Mouse (Mus musculus) intestine, embryonic 15.5 days (tissue): ENCODE data around the gene Scube3. TPM values are rescaled to one million over a fixed set of nuclear protein-coding genes. Genes with fewer than 3 reads are reported as not detected.

ENCODE experiments used
- ATAC-seq: fragments of 200-750 bp; cut with Nextera tagmentation; 2 replicates; pipeline ENCODE4 v1.8.0; 2017; ENCODE audit warnings: moderate TSS enrichment, moderate library complexity
- H3K27ac ChIP-seq: fragments of 300-500 bp; sonication (generic); 2 replicates; pipeline ENCODE4 v1.5.1; 2015; ENCODE audit warnings: mild to moderate bottlenecking, inconsistent platforms
- H3K27me3 ChIP-seq: fragments of 300-500 bp; sonication (generic); replicated peaks from 2 replicates; pipeline ENCODE4 v1.6.1; 2015; ENCODE audit warnings: inconsistent platforms
- H3K36me3 ChIP-seq: fragments of 300-500 bp; sonication (generic); 2 replicates; pipeline ENCODE4 v1.6.1; 2015; ENCODE audit warnings: inconsistent platforms
- H3K4me1 ChIP-seq: fragments of 300-500 bp; sonication (generic); replicated peaks from 2 replicates; pipeline ENCODE4 v1.6.1; 2015; ENCODE audit warnings: inconsistent platforms
- H3K4me2 ChIP-seq: fragments of 300-500 bp; sonication (generic); replicated peaks from 2 replicates; pipeline ENCODE4 v1.6.1; 2015; ENCODE audit warnings: mild to moderate bottlenecking, inconsistent platforms
- H3K4me3 ChIP-seq: fragments of 300-500 bp; sonication (generic); replicated peaks from 2 replicates; pipeline ENCODE4 v1.5.1; 2015; ENCODE audit warnings: inconsistent platforms
- H3K9ac ChIP-seq: fragments of 300-500 bp; sonication (generic); 2 replicates; pipeline ENCODE4 v1.6.1; 2015; ENCODE audit warnings: inconsistent platforms
- H3K9me3 ChIP-seq: fragments of 300-500 bp; sonication (generic); 2 replicates; pipeline ENCODE4 v1.6.1; 2016; ENCODE audit warnings: inconsistent platforms
- WGBS: fragments of 180-500 bp; shearing (Covaris S2); methylation state at CpG from one replicate; pipeline ENCODE4 v1.1.7; 2015; 5-methylcytosine and 5-hydroxymethylcytosine counted together
- polyA plus RNA-seq: library from polyadenylated mRNA; unstranded; fragments of >200 nt; fragmentation: Nextera tagmentation; extraction: Ambion mirVana; gene quantifications from 2 replicates; pipeline ENCODE4 v1.2.1, GENCODE M21; 2015

Scube3 gene
- polyA plus RNA-seq, 1 experiment from 2014 or later, result 2.5 TPM

DNA sequence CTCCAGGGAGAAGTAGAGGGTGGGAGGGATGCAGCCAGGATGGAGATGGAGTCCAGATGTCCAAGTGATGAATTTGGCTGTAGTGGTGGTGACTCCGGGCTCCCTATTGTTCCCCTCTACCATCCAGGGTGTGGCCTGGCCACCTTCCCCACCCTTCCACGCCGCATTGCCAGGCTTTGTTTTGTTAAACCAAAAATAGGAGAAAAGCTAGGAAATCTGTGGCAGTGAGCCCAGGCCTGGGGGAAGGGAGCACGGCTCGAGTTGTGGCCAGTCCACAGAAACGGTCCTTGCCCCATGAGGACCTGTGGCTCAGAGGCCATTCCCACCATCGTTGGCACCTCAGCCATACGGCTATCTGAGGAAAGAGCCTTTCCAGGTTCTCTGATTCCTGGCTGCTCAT lies 13.0 kb downstream of the Scube3 start:
- no peaks in the 10 kb centered on the region for H3K36me3 ChIP-seq
- no peak overlapping the region for H3K9ac ChIP-seq
- WGBS, result 78% methylated on average over 8 of the region's 8 CpGs
- ATAC-seq, result no peak
- H3K27ac ChIP-seq, result no peak overlapping the region
- no peaks in the 10 kb centered on the region for H3K27me3 ChIP-seq
- 0 out of 2 replicates have a peak, but pooled peaks cover 6% of the 10 kb centered on the region for H3K4me1 ChIP-seq
- H3K4me3 ChIP-seq, result no peak overlapping the region
- no peaks in the 10 kb centered on the region for H3K9me3 ChIP-seq
- no peak overlapping the region for H3K4me2 ChIP-seq

DNA sequence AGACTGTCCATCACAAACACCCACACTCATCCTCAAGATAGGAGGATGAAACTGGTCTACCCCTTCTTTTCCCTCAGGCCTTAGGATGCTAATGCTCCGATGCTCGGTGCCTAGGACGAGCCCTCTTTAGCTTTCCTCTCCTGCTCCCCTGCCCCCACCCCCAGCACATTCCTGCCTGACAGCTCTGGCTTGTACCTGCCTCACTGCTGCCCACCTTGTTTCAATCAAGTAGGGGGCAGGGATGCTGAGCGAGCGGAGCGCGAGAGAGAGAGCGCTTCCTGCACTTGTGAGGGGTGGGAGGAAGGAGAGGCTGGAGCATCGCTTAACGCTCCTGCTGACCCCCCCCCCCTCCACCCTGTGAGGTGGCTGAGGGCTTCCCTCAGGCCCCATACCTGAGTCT lies 18.4 kb downstream of the Scube3 start:
- Histone ChIP-seq H3K4me2 (no peak overlapping the region), H3K9me3 (no peaks in the 10 kb centered on the region), H3K36me3 (no peaks in the 10 kb centered on the region), H3K4me1 (0 out of 2 replicates have a peak, but pooled peaks cover 6% of the 10 kb centered on the region), H3K9ac (no peak overlapping the region), H3K27ac (no peak overlapping the region), H3K4me3 (no peak overlapping the region), H3K27me3 (0 out of 2 replicates have a peak, but pooled peaks cover 3% of the 10 kb centered on the region)
- no peak for ATAC-seq
- 35% methylated on average over 10 of the region's 10 CpGs for WGBS

GRCm38 (mm10) chr17:28161310-28161881 lies 19.5 kb downstream of the Scube3 start:
- 43% methylated on average over 11 of the region's 11 CpGs for WGBS
- no peaks in the 10 kb centered on the region for H3K9me3 ChIP-seq
- no peaks in the 10 kb centered on the region for H3K36me3 ChIP-seq
- no peak overlapping the region for H3K4me2 ChIP-seq
- no peak overlapping the region for H3K9ac ChIP-seq
- 0 out of 2 replicates have a peak, but pooled peaks cover 3% of the 10 kb centered on the region for H3K27me3 ChIP-seq
- no peak overlapping the region for H3K27ac ChIP-seq
- ATAC-seq, result no peak
- 0 out of 2 replicates have a peak, but pooled peaks cover 6% of the 10 kb centered on the region for H3K4me1 ChIP-seq
- H3K4me3 ChIP-seq, result no peak overlapping the region

DNA sequence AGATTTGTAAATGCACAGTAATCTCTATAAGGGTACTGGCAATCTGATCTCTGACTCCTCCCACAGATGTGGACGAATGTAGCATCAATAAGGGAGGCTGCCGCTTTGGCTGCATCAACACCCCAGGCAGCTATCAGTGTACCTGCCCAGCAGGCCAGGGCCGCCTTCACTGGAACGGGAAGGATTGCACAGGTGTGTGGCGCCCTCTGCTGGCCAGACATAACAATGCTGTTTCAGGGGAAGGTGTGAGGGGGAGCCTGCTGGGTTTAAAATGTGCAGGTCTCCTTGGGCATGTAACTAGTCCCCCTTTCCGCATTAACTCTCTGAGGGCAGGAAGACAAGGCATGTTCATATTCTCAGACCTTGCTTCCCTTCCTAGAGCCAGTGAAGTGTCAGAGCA lies 21.7 kb downstream of the Scube3 start:
- H3K27ac ChIP-seq, result no peak overlapping the region

GRCm38 (mm10) chr17:28170460-28171305 lies 28.7 kb downstream of the Scube3 start:
- no peaks in the 10 kb centered on the region for H3K9me3 ChIP-seq
- H3K4me1 ChIP-seq, result peaks cover 25% of the 10 kb centered on the region
- H3K27me3 ChIP-seq, result no peaks in the 10 kb centered on the region
- H3K4me3 ChIP-seq, result no peak overlapping the region
- H3K36me3 ChIP-seq, result no peaks in the 10 kb centered on the region
- WGBS, result 87% methylated on average over 6 of the region's 6 CpGs
- no peak overlapping the region for H3K4me2 ChIP-seq
- no peak for ATAC-seq
- H3K27ac ChIP-seq, result no peak overlapping the region
- H3K9ac ChIP-seq, result no peak overlapping the region

More for the DNA sequence above, 21.7 kb downstream of the Scube3 start:
- 14% methylated on average over 6 of the region's 6 CpGs for WGBS
- Histone ChIP-seq H3K4me3 (no peak overlapping the region), H3K4me2 (no peak overlapping the region), H3K27me3 (0 out of 2 replicates have a peak, but pooled peaks cover 3% of the 10 kb centered on the region), H3K36me3 (no peaks in the 10 kb centered on the region), H3K9ac (no peak overlapping the region), H3K9me3 (no peaks in the 10 kb centered on the region), H3K4me1 (0 out of 2 replicates have a peak, but pooled peaks cover 6% of the 10 kb centered on the region)
- ATAC-seq, result peak; percentile 62; the same call in 1 of the 2 replicates

DNA sequence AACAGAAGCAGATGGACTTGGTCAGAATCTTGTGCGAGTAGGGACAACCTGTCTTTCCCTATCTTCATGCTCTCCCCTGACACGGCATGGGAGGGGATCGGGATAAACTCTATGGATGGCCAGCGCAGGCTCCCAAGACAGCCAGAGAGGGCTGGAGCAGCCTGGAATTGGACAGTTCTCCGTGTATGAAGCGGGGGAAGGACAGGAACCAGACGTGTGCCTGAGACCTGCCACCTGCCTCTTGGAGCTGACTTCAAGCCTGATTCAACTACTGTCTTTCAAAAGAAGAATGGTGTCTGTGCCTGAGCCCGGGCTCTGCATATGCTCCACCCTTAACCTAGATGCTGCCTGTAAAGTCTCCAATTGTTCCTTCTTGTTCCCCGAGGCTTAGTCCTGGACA lies 30.7 kb downstream of the Scube3 start:
- Histone ChIP-seq H3K36me3 (no peaks in the 10 kb centered on the region), H3K9ac (no peak overlapping the region), H3K9me3 (no peaks in the 10 kb centered on the region), H3K4me3 (no peak overlapping the region), H3K4me2 (no peak overlapping the region), H3K27ac (no peak overlapping the region), H3K4me1 (peaks cover 32% of the 10 kb centered on the region), H3K27me3 (no peaks in the 10 kb centered on the region)
- 38% methylated on average over 9 of the region's 9 CpGs for WGBS
- ATAC-seq, result no peak

- Histone ChIP-seq H3K4me2 (peak within 1 kb of the TSS; percentile 81), H3K4me3 (peak within 1 kb of the TSS; percentile 91), H3K27ac (peak within 1 kb of the TSS; percentile 92), H3K27me3 (no peaks in the 10 kb centered on the region), H3K4me1 (peaks cover 46% of the 10 kb centered on the region), H3K36me3 (no peaks in the 10 kb centered on the region), H3K9me3 (no peaks in the 10 kb centered on the region), H3K9ac (peak within 1 kb of the TSS; percentile 97)
- WGBS, result under 1% methylated on average over 81 of the region's 82 CpGs
- ATAC-seq, result peak; percentile 92
Observed at GRCm38 (mm10) chr17:28176775-28177539, 35.0 kb downstream of the Scube3 start, which contains the start of gene Zfp523. Gene Zfp523 (plus strand): TSS chr17:28177129.

GRCm38 (mm10) chr17:28177540-28178046 lies 35.7 kb downstream of the Scube3 start:
- peak overlapping the region; percentile 97 for H3K9ac ChIP-seq
- 6% methylated on average over 21 of the region's 22 CpGs for WGBS
- H3K27ac ChIP-seq, result peak overlapping the region; percentile 92
- H3K36me3 ChIP-seq, result no peaks in the 10 kb centered on the region
- peaks cover 40% of the 10 kb centered on the region for H3K4me1 ChIP-seq
- H3K27me3 ChIP-seq, result no peaks in the 10 kb centered on the region
- no peaks in the 10 kb centered on the region for H3K9me3 ChIP-seq
- peak overlapping the region; percentile 81 for H3K4me2 ChIP-seq
- ATAC-seq, result peak; percentile 83
- peak overlapping the region; percentile 91 for H3K4me3 ChIP-seq

DNA sequence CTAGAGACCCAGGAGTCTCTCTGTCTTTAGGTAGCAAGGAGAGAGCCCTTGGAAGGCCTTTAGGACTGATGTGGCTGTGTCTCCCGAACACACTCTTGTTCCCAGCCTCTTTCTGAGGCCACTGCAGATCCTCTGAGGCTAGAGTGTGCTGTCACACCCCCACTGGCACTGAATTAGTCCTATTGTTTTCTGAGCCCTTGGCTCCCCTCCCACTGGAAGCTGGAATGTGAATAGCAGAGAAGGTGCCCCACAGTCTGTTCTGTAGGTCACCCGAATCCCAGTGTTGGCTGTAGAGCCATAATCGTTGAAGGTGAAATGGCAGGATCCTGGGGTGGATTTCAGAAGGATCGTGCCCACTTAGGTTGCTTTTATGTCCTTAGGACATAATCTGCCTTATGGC lies 38.4 kb downstream of the Scube3 start:
- Histone ChIP-seq H3K4me2 (0 out of 2 replicates have a peak overlapping the region, but pooled peaks have one; percentile 11), H3K9me3 (no peaks in the 10 kb centered on the region), H3K4me1 (peaks cover 31% of the 10 kb centered on the region), H3K36me3 (no peaks in the 10 kb centered on the region), H3K9ac (no peak overlapping the region; the same call in 1 of the 2 replicates), H3K27me3 (no peaks in the 10 kb centered on the region), H3K27ac (no peak overlapping the region), H3K4me3 (no peak overlapping the region)
- 60% methylated on average over 4 of the region's 4 CpGs for WGBS
- ATAC-seq, result no peak

DNA sequence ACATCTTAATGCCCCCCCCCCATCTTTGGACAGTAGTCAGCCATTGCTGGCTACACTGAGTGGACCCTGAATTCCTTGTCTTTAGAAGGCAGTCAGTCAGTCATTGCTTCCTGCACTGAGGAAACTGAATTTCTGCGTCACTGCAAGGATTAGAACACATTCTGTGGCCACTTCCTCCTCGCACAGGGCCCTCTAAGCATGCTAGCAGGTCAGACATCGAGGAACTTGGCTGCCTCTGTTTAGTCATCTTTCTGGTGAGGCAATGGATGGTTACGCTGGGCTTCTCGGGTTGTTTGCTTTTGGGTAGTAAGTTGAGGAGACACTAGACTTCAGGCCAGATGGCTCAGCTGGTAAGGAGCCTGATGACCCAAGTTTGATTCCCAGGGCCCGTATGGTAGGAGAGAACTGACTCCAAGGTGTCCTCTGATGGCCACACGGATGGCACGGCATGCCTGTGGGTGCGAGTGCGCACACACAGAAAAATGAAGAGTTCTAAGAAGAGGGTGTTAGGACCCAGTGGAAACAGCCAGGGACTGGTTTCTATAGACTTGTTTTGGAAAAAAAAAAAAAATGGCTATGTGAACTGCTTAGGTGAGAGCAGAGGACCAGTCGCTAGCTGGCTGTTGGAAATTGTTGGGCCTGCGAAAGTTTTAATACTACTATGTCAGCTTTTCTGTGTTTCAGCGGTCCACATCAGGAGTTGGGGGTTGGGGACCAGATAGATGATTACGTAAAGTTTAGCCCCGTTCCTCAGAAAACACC lies 39.0 kb downstream of the Scube3 start:
- H3K4me3 ChIP-seq, result no peak overlapping the region
- WGBS, result 73% methylated on average over 15 of the region's 15 CpGs
- ATAC-seq, result no peak
- no peak overlapping the region for H3K4me2 ChIP-seq
- H3K4me1 ChIP-seq, result peaks cover 31% of the 10 kb centered on the region
- no peaks in the 10 kb centered on the region for H3K27me3 ChIP-seq
- H3K36me3 ChIP-seq, result no peaks in the 10 kb centered on the region
- H3K9me3 ChIP-seq, result no peaks in the 10 kb centered on the region
- no peak overlapping the region for H3K9ac ChIP-seq
- no peak overlapping the region for H3K27ac ChIP-seq

DNA sequence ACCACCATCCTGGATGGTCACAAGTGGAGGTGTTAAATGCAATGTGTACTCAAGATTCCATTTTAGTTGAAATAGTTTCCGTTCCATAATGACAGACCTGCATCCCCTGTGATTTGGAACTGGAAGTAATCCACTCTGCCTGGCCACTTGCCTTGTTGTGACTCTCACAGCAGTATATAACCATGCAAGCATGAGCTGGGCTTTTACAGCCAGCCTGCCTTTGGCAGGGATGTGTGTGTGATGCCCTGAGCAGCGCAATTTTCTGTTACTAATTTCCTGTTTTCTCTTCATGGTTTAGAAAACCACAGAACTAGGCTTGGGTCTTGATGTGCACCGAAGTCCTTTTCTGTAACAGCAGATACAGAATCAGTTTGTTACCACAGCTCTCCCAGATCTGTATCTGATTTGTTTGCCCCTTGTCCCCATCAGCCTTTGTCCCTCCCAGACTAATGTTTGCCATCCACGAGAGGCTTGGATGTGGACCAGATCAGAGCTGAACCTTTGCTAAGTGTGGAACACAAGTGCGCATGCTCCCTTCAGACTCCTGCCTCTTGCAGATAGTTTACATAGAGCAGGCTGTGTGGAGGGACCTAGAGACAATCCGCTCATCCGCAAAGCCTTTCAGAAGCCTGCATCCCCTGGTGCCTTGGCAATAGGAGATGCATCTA lies 43.2 kb downstream of the Scube3 start:
- Histone ChIP-seq H3K4me2 (no peak overlapping the region), H3K9ac (no peak overlapping the region), H3K36me3 (0 out of 2 replicates have a peak, but pooled peaks cover 4% of the 10 kb centered on the region), H3K27ac (no peak overlapping the region), H3K4me1 (peaks cover 10% of the 10 kb centered on the region), H3K9me3 (no peaks in the 10 kb centered on the region), H3K4me3 (no peak overlapping the region), H3K27me3 (no peaks in the 10 kb centered on the region)
- no peak for ATAC-seq
- 72% methylated on average over 7 of the region's 7 CpGs for WGBS
